Mouse (Mus musculus) gastrocnemius, postnatal 36 days (tissue): ENCODE results near the gene Fcer1a. TPM values are rescaled to one million over a fixed set of nuclear protein-coding genes. Genes with fewer than 3 reads are reported as not detected.
"Not testable (repeated sequence)": the region's sequence is repeated elsewhere in the genome, so short reads cannot be mapped to it uniquely, and the experiment has no call there.

ENCODE experiments used
- DNase-seq, 2 experiments: peaks; one replicate each; pipeline ENCODE4 v3.0.0; 2022
- intact Hi-C: fragments of 180-260 bp; cut with DNase I; formaldehyde crosslinking; loops from one replicate; pipeline ENCODE4 v1.15.1; 2025
- long read RNA-seq, 2 experiments: library from polyadenylated mRNA; stranded (forward); transcript quantifications; one replicate each; pipeline ENCODE4 v2.0.0; 2021
- total RNA-seq, 2 experiments: library from RNA; stranded (reverse); gene quantifications; 2 replicates each; pipeline ENCODE4 v1.2.3; 2021

Gene Fcer1a
- under 1 TPM in 1 of 2 experiments, not detected in 1; 0.43 TPM for total RNA-seq
- long read RNA-seq, experiment 1, result 0 reads
- long read RNA-seq, experiment 2, result 0 reads

DNA sequence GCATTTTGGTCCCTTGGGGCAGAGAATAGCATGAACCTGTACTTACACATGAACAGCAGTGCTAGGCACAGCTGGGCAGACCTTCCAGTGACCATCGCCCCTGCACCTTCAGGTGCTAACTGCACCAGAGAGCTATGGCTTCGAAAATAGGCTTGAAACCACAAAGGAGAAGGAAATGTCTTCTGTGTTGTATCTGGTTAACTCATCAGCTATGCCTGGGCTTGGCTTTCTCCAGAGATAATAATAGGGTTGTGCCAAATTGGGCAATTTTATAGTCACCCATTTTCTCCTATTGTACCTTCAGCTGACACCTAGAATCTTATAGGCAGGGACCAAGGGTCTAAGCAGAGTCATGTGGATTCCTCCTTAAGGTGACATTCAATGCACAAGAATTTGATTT, at the start of gene Fcer1a:
Gene Fcer1a (minus strand): TSS at position 134 of the 400 bp plus-strand sequence.
- intact Hi-C loops, result no loop called here

DNA sequence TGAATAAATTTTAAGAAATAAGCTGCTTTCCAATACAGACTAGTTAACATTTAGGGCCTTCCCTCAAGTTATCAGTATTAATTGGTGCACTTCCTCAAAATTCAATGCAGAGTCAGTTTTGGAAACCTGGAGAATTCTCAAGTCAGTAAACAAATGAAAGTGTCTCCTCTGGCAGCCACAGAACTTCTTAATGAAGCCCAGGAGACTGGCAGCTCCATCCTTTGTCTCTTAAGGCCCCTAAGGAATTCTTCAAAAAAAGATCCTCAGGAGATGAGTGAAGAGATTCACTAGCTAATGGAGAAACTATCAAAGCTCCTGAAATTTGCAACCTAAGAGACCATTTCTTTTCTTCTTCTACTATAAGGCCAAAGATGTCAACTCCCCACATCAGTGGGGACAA, 38.7 kb upstream of the Fcer1a start, which contains the start of gene Olfr418:
Gene Olfr418 (plus strand): TSS at position 301 of the 400 bp plus-strand sequence.
- intact Hi-C loops, result no loop called here
- no peak for DNase-seq

More for the DNA sequence above, at the start of gene Fcer1a:
- no peak for DNase-seq

DNA sequence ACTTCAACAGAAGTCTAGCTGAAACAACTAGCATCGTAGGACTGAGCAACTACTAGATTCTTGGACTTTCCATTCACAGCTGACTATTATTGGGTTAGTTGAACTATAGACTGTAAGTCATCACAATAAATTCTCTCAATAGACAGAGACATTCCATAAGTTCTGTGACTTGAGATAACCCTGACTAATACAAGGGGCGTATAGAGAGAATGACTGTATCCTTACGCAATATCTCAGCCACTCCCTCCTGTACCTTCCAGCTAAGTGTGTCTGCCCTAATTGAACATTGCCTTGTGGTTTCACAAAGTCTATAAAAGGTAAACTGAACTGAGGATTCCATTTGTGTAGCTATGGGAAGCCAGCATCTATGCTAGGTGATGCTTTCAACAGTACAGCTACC, 22.9 kb upstream of the Fcer1a start:
- no peak for DNase-seq
- intact Hi-C loops, result no loop called here

DNA sequence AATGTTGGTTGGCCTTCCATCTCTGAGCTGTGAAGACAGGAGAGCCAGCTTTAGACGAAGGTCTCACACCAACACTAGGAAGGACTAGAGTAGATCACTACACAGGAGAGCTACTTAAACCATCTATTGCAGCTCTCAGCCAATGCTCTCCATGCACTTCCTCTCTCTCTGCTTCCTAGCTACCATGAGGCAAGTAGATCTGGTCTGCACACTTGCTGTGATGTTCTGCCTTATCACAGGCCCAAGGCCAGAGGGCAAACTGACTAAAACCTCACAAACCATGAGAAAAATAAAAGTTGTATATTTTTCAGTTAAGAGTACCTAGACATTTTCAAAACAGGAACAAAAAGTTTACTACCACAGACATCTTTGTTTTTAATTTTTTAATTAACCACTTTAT, 10.0 kb upstream of the Fcer1a start:
- DNase-seq, intact Hi-C loops: not testable (repeated sequence)

DNA sequence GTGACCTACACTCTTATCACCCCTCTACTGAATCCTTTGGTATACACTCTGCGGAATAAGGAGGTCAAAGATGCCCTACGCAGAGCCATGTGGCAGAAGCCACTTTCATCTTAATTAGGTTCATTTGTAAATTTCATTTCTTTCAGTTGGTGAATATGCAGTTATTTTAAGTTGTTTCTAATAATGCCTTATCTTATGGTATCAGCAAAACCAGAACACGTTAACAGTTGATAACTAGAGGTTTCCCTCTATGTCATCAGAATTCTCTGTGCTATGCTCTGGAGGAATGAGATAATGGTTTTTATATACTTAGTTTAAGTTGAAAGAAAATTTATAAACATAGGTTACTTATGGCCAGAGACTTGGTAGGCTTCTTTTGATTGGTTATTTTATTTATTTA, 10.5 kb downstream of the Fcer1a start:
- intact Hi-C loops, result no loop called here

DNA sequence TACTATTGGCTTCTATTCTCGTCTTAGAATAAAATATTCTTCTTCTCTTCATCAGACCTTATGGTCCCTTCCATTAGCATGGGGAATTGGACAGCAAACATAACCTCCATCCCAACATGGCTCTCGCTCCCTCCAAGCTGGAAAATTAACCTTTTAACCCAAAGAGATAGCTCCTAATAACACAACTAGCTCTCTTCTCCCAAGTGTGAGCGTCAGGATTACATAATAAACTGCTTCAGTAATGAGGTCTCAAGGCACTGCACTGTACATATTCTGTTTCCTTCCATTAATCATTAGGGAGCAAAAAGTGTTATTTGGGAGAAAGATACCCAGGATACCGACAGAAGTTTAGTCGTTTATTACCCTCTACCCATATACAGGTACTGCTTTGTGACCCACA, 14.9 kb downstream of the Fcer1a start, which contains the start of gene Olfr1404:
Gene Olfr1404 (plus strand): TSS at position 301 of the 400 bp plus-strand sequence.
- DNase-seq, result no peak
- intact Hi-C loops, result no loop called here

More for the DNA sequence above, 10.5 kb downstream of the Fcer1a start:
- no peak for DNase-seq

DNA sequence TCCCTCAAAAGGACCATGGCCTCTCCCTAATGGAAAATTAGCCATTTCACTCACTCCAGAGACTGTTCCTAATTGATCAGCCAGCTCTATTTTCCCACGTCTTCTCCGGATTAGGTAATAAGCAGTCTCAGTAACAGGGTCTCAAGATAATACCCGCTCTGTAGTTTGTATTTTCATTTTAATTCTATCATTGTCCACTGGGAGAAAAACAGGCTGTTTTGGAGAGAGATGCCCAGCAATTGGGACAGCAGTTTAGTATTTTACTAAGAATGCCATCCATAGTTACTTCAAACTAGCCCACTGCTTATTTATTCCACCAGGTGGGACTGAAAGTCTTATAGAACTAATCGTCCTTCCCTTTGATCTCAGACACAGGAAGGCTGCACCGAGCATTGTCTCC, 29.5 kb downstream of the Fcer1a start, which contains the start of gene Olfr218:
Gene Olfr218 (plus strand): TSS at position 301 of the 400 bp plus-strand sequence.
- DNase-seq, result no peak
- intact Hi-C loops, result no loop called here

DNA sequence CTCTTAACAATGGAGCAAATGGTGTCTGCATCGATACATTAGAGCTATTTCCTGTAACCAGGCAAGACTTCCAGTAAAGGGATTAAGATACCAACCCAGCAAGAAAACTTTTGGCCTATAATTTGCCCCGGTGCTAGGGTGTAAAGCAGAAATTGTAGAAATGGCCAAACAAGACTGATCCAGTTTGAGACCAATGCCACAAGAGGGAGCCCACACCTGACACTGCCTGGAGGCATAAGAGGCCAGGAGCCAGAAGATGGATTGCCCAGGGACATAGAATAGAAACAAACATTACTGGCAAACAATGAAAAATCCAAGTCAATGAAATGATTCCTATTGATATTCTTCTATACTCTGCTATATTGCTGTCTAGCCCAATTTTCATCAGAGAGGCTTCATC, 30.7 kb downstream of the Fcer1a start:
- intact Hi-C loops, result no loop called here
- no peak for DNase-seq

DNA sequence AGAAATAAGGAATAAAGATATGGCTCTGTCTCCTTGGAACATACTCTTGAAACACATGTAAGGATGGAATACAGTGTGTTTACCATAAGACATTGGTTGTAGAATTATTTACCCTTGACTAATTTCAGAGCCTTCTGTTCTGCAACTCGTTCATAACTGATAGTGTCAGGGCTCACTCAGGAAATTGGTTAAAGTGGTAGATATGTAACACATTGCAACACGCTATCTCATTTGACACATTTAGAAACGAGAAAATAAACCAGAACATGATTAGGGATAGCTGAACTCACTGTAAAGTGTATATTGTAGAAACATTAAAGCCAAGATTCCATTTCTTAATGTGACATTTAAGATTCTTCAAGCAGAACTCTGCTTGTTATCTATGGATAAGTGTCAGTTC, 35.0 kb downstream of the Fcer1a start:
- intact Hi-C loops, result no loop called here
- DNase-seq, result no peak

DNA sequence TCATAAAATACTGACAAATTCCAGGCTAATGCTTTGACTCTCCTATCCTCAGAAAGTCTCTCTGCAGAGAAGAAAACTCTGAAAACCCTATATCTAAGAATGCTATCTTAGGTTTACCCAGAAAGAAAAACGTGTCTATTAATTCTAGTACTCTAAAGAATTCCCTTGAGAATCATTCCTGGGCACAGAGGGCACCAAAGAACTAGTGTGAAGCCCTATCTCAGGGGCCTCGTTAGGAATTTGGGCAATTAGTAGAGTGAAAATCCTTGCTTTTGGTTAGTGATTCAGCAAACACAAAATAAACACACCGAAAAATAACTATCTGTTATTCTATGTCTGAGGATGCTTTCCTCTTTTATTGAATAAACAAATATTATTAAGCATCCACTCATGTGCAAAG, 36.5 kb downstream of the Fcer1a start, which contains the start of gene Olfr1406:
Gene Olfr1406 (minus strand): TSS at position 101 of the 400 bp plus-strand sequence.
- no peak for DNase-seq
- intact Hi-C loops, result no loop called here

DNA sequence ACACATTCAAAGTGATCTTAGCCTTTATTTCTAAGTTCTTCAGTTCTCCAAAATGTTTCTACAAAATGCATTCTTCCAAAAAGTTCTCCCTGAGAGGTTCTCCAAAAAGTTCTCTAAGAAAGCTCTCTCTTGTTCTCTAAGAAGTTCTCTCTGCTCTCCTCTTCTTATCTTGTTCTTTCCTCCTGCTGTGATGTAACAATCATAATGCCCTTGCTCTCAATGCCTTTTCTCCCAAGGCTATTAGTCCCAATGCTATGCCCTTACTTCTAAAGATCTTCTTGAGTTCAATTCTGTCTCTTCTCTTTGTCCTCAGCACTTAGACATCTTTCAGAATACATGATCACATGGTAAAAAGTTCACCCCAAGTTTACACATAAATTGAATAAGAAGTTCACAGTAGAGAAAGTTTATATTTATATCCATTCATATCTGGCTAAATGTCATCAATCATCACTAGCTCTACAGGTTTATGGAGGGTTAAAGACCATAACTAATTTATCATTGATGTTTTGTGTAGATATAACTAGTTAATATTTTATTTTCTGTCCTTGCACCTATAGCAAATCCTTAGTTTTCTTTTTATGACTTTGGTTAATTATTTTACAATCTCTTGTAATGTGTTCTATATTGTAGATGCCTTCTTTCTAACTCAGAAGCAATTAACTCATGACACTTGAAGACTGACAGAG, 52.7 kb downstream of the Fcer1a start:
- no peak for DNase-seq
- intact Hi-C loops, result no loop called here

Other genes with a start within 250 kb of the Fcer1a start
- not detected for gene Olfr1408, start 89.8 kb downstream of the Fcer1a start, total RNA-seq
- gene Olfr1406, start 36.6 kb downstream of the Fcer1a start, total RNA-seq, result not detected
- not detected for gene Olfr218, start 29.4 kb downstream of the Fcer1a start, total RNA-seq
- gene Olfr1404, start 14.8 kb downstream of the Fcer1a start, total RNA-seq, result not detected
- gene Olfr418, start 38.8 kb upstream of the Fcer1a start, total RNA-seq, result not detected
- gene Mptx2, start 50.6 kb upstream of the Fcer1a start, total RNA-seq, result not detected
- 1 to 10 TPM; 2.2 to 2.9 TPM for gene Ackr1, start 106.5 kb upstream of the Fcer1a start, total RNA-seq
- gene Aim2, start 123.7 kb upstream of the Fcer1a start, total RNA-seq, result under 1 TPM in 1 of 2 experiments, not detected in 1; 0.47 TPM
- gene Cadm3, start 140.5 kb upstream of the Fcer1a start, total RNA-seq, result 1 to 10 TPM; 8.7 to 8.9 TPM